Mouse (Mus musculus) embryonic facial prominence, embryonic 11.5 days (tissue): ENCODE data around the gene A26c2. TPM values are rescaled to one million over a fixed set of nuclear protein-coding genes. Genes with fewer than 3 reads are reported as not detected.

ENCODE experiments used
- ATAC-seq: fragments of 200-750 bp; cut with Nextera tagmentation; replicated peaks from 2 replicates; pipeline ENCODE4 v1.8.0; 2017; ENCODE audit warnings: low read depth; ENCODE audit not compliant: insufficient number of reproducible peaks, low FRiP score, low TSS enrichment
- DNase-seq: peaks from one replicate; pipeline ENCODE4 v3.0.0-alpha.2; 2015; ENCODE audit warnings: low spot score
- H3K27ac ChIP-seq: fragments of 300-500 bp; sonication (generic); replicated peaks from 2 replicates; pipeline ENCODE4 v1.5.1; 2014; ENCODE audit warnings: mild to moderate bottlenecking, low read depth, low read length, control low read depth
- H3K27me3 ChIP-seq: fragments of 300-500 bp; sonication (generic); 2 replicates; pipeline ENCODE4 v1.6.1; 2014; ENCODE audit warnings: mild to moderate bottlenecking, low read length, moderate library complexity, mixed read lengths; ENCODE audit not compliant: control insufficient read depth, insufficient read depth
- H3K36me3 ChIP-seq: fragments of 300-500 bp; sonication (generic); replicated peaks from 2 replicates; pipeline ENCODE4 v1.6.1; 2014; ENCODE audit warnings: low read depth, mild to moderate bottlenecking, low read length, moderate library complexity, mixed read lengths; ENCODE audit not compliant: control insufficient read depth, insufficient read depth
- H3K4me1 ChIP-seq: fragments of 300-500 bp; sonication (generic); 2 replicates; pipeline ENCODE4 v1.6.1; 2014; ENCODE audit warnings: low read length, mixed read lengths; ENCODE audit not compliant: control insufficient read depth, insufficient read depth
- H3K4me2 ChIP-seq: fragments of 300-500 bp; sonication (generic); 2 replicates; pipeline ENCODE4 v1.6.1; 2014; ENCODE audit warnings: low read depth, mild to moderate bottlenecking, control low read depth, low read length, moderate library complexity
- H3K4me3 ChIP-seq: fragments of 300-500 bp; sonication (generic); 2 replicates; pipeline ENCODE4 v1.5.1; 2014; ENCODE audit warnings: low read depth, low read length, control low read depth
- H3K9ac ChIP-seq: fragments of 300-500 bp; sonication (generic); replicated peaks from 2 replicates; pipeline ENCODE4 v1.6.1; 2014; ENCODE audit warnings: mild to moderate bottlenecking, control low read depth, low read length
- H3K9me3 ChIP-seq: fragments of 300-500 bp; sonication (generic); replicated peaks from 2 replicates; pipeline ENCODE4 v1.6.1; 2016; ENCODE audit warnings: mild to moderate bottlenecking, low read length, inconsistent platforms, mixed read lengths; ENCODE audit not compliant: control insufficient read depth
- WGBS: fragments of 180-500 bp; shearing (Covaris S2); extraction: QIAGEN DNeasy Blood & Tissue Kit; methylation state at CpG from one replicate; pipeline ENCODE4 v1.1.7; 2014; 5-methylcytosine and 5-hydroxymethylcytosine counted together
- polyA plus RNA-seq: library from polyadenylated mRNA; unstranded; fragments of >200 nt; fragmentation: Nextera tagmentation; extraction: Ambion mirVana; gene quantifications from 2 replicates; pipeline ENCODE4 v1.2.1, GENCODE M21; 2014

Gene A26c2
- polyA plus RNA-seq = not detected in 2 replicates

DNA sequence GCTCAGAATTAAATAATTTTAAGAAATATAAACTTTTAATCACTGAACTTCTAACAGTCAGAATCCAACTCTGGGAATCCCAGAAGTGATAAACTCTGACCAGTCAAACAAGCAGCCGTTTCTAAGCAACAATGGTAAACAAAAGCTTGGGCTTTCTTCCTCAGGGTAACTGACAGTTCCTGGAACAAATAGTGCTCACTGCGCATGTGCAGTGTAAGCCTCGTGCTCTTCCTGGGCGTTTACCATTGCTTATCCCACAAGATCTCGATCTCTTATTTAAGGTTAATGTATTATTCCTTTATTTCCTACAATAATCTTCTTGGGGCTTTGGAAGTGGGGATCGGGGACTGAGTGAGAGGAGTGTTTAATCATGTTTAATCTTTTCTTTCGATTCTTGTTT, at the start of gene A26c2:
TSS of gene A26c2 (minus strand) at position 101 of the 400 bp plus-strand sequence.
- Histone ChIP-seq H3K27me3 (no peaks in the 10 kb centered on the region), H3K9ac (no peak within 1 kb of the TSS), H3K4me1 (no peaks in the 10 kb centered on the region), H3K27ac (no peak within 1 kb of the TSS), H3K4me3 (no peak within 1 kb of the TSS), H3K36me3 (no peaks in the 10 kb centered on the region), H3K9me3 (no peaks in the 10 kb centered on the region; the same call in 1 of the 2 replicates), H3K4me2 (no peak within 1 kb of the TSS)
- DNase-seq = no peak
- 81% methylated on average over 7 of the region's 7 CpGs for WGBS
- no peak for ATAC-seq

- H3K4me2 ChIP-seq = no peak overlapping the region
- no peak for DNase-seq
- no peaks in the 10 kb centered on the region for H3K36me3 ChIP-seq
- H3K9ac ChIP-seq = no peak overlapping the region
- no peaks in the 10 kb centered on the region for H3K9me3 ChIP-seq
- ATAC-seq = no peak
- no peaks in the 10 kb centered on the region for H3K27me3 ChIP-seq
- H3K4me1 ChIP-seq = no peaks in the 10 kb centered on the region
- H3K4me3 ChIP-seq = no peak overlapping the region
- no peak overlapping the region for H3K27ac ChIP-seq
Observed at GRCm38 (mm10) chr7:62851471-62851870, 28.0 kb upstream of the A26c2 start.
